Mouse (Mus musculus): ENCODE results near the gene Rhoc. TPM values are rescaled to one million over a fixed set of nuclear protein-coding genes. Genes with fewer than 3 reads are reported as not detected.

Gene Rhoc
- polyA plus RNA-seq, 1 experiment from 2014 or later: 119 TPM

DNA sequence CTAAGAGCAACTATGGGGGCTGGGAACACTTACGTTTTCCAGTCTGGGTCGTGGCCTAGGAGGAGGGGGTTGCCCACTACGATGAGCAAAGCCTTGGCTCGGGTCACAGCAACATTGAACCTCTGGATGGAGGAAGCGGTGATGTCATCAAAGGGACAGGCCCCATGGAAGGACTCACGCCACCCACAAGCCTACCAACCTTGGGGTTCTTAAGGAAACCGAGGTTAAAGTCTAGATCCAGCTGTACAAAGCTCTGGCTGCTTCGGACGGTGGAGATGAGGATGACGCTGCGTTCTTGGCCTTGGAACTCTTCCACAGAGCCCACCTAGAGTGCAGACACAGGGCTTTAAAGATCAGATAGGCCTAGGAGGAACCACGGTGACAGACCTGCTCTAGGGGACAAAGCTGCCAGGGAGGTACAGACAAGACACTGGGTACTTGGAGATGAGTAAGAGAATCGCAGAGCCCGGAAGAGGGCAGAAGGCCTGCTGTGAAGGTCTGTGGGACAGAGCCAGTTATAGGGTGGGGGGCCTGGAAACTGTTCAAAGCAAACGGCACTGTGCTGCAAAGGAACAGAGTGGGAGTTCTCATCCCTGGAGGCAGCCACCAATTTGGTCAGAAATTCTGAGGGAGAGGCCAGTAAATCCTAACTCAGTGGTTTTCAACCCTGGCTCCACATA, 7.6 kb downstream of the Rhoc start:
- ATAC-seq (replicated peaks; ENCODE audit: low FRiP score, low read depth) (no peak), DNase-seq (ENCODE audit: low spot score) (no peak)
- no peaks in the 10 kb centered on the region for H3K27me3 ChIP-seq (ENCODE audit: insufficient read depth, low read length)
- 57% methylated on average over 15 of the region's 15 CpGs for WGBS
- no peak overlapping the region for H3K9ac ChIP-seq (ENCODE audit: low read depth, low read length)
- H3K36me3 ChIP-seq (ENCODE audit: insufficient read depth, low read length): peaks cover 38% of the 10 kb centered on the region
- TF ChIP-seq CTCF (IDR thresholded peaks at IDR 0.05; ENCODE audit: low read depth): no peak
- no peaks in the 10 kb centered on the region for H3K9me3 ChIP-seq (replicated peaks; ENCODE audit: low read length)
- H3K4me2 ChIP-seq (ENCODE audit: low read length): no peak overlapping the region
- peaks cover 34% of the 10 kb centered on the region for H3K4me1 ChIP-seq (replicated peaks; ENCODE audit: insufficient read depth, low read length)
- no peak overlapping the region for H3K4me3 ChIP-seq (replicated peaks; ENCODE audit: low read depth, low read length)
- H3K27ac ChIP-seq: peak overlapping the region; percentile 70

DNA sequence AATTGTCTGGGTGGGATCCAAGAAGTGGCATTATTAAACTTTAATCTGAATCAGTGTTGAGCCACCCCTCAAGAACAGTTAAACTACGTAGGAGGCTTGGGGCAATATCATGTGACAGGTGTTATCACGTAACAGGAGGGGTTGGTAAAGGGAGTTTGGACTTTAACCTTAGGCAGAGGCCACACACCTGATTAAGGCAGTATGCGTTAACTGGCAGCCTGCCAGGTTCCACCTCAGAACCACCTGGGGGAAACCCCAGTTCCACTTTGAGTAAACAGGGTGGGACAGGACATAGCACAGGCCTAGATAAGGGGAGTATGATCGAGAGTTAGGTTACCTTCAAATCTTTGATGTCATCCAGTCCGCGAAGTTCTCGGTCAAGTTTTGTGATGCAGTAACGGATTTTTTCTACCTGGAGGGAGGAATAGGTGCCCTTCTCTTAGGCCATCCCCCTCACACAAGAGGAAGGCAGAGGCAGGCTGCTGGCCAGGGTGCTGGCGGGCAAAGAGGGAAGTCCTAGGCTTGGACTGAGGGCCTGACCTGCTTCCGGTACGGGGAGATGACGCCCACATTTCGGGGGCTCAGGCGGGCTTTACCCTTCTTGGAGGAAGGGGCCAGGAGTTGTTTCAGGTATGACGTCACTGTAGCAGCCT, 8.4 kb downstream of the Rhoc start:
- H3K4me1 ChIP-seq (replicated peaks; ENCODE audit: insufficient read depth, low read length): peaks cover 27% of the 10 kb centered on the region
- peaks cover 45% of the 10 kb centered on the region for H3K36me3 ChIP-seq (ENCODE audit: insufficient read depth, low read length)
- no peaks in the 10 kb centered on the region for H3K27me3 ChIP-seq (ENCODE audit: insufficient read depth, low read length)
- no peak overlapping the region for H3K27ac ChIP-seq
- DNase-seq (ENCODE audit: low spot score) (no peak), ATAC-seq (replicated peaks; ENCODE audit: low FRiP score, low read depth) (no peak; the same call in 1 of the 2 replicates)
- no peak overlapping the region for H3K9ac ChIP-seq (ENCODE audit: low read depth, low read length)
- no peaks in the 10 kb centered on the region for H3K9me3 ChIP-seq (replicated peaks; ENCODE audit: low read length)
- 72% methylated on average over 15 of the region's 15 CpGs for WGBS
- no peak overlapping the region for H3K4me2 ChIP-seq (ENCODE audit: low read length)
- no peak for TF ChIP-seq CTCF (IDR thresholded peaks at IDR 0.05; ENCODE audit: low read depth)
- no peak overlapping the region for H3K4me3 ChIP-seq (replicated peaks; ENCODE audit: low read depth, low read length)

DNA sequence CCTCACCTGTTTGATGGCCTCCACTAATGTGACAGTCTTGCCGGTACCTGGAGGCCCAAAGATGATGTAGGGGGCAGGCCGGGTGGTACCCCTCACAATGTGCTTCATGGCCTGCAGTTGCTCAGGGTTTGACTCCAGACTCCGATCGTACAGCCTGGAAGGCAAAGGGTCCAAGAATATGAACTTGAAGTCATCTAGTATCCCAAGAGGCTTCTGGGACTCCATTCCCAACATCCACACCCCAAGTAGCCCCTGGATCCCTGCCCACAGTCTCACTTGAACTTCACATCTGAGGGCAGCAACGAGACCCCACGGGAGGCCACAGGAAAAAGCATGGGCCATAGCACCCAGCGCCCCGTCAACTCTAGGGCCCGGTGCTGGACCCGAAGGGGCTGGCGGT, 12.5 kb downstream of the Rhoc start:
- 94% methylated on average over 11 of the region's 11 CpGs for WGBS
- H3K4me3 ChIP-seq (replicated peaks; ENCODE audit: low read depth, low read length): no peak overlapping the region
- no peaks in the 10 kb centered on the region for H3K27me3 ChIP-seq (ENCODE audit: insufficient read depth, low read length)
- no peak for TF ChIP-seq CTCF (IDR thresholded peaks at IDR 0.05; ENCODE audit: low read depth)
- peaks cover 53% of the 10 kb centered on the region for H3K36me3 ChIP-seq (ENCODE audit: insufficient read depth, low read length)
- no peak overlapping the region for H3K4me2 ChIP-seq (ENCODE audit: low read length)
- H3K9me3 ChIP-seq (replicated peaks; ENCODE audit: low read length): no peaks in the 10 kb centered on the region
- H3K4me1 ChIP-seq (replicated peaks; ENCODE audit: insufficient read depth, low read length): 0 out of 2 replicates have a peak, but pooled peaks cover 4% of the 10 kb centered on the region
- no peak overlapping the region for H3K27ac ChIP-seq
- no peak overlapping the region for H3K9ac ChIP-seq (ENCODE audit: low read depth, low read length)
- ATAC-seq (replicated peaks; ENCODE audit: low FRiP score, low read depth) (no peak), DNase-seq (ENCODE audit: low spot score) (no peak)

DNA sequence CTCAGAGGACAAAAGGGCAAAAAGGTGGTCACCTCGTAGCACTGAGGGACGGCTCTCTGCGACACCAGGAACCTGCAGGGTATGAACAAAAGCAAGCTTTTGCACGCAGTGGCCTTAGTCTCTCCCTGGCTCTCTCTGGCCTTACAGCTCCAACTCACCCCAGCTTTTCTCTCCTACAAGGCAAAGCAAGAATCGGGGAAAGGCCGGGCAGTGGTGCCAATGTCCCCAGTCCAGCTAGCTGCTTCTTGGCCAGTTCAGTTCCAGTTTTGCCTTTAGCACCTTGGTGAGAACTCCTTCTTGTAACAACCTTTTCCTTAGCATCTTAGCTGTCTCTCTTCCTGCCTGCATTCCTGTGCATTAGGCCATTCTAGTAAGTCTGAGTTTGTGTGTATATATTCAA, 13.3 kb downstream of the Rhoc start:
- Histone ChIP-seq H3K36me3 (ENCODE audit: insufficient read depth, low read length) (peaks cover 53% of the 10 kb centered on the region), H3K4me1 (replicated peaks; ENCODE audit: insufficient read depth, low read length) (no peaks in the 10 kb centered on the region), H3K9me3 (replicated peaks; ENCODE audit: low read length) (no peaks in the 10 kb centered on the region), H3K4me2 (ENCODE audit: low read length) (no peak overlapping the region), H3K27me3 (ENCODE audit: insufficient read depth, low read length) (no peaks in the 10 kb centered on the region), H3K9ac (ENCODE audit: low read depth, low read length) (no peak overlapping the region), H3K4me3 (replicated peaks; ENCODE audit: low read depth, low read length) (no peak overlapping the region), H3K27ac (no peak overlapping the region)
- WGBS: 93% methylated on average over 6 of the region's 6 CpGs
- DNase-seq (ENCODE audit: low spot score) (no peak), ATAC-seq (replicated peaks; ENCODE audit: low FRiP score, low read depth) (no peak)
- TF ChIP-seq CTCF (IDR thresholded peaks at IDR 0.05; ENCODE audit: low read depth): no peak

DNA sequence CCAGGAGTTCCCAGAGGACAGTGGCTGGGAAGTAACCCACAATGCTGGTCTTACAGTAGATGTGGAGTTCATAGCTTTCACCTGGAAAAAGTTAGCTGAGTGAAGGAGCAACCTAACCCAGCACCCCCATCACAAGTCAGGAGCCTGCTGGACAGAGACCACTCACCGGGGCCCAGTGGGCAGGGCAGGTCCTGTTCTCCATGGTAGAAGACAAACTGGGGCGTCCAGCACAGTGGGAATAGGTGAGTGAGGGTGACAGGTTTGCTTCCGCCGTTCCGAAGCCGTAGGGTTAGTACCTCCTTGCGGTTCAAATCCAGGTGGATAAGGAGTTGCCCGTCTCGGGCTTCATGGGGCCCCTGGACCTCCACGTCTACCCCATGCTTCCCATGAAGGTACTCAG, 16.1 kb downstream of the Rhoc start:
- no peaks in the 10 kb centered on the region for H3K27me3 ChIP-seq (ENCODE audit: insufficient read depth, low read length)
- no peak overlapping the region for H3K9ac ChIP-seq (ENCODE audit: low read depth, low read length)
- H3K9me3 ChIP-seq (replicated peaks; ENCODE audit: low read length): no peaks in the 10 kb centered on the region
- peaks cover 42% of the 10 kb centered on the region for H3K36me3 ChIP-seq (ENCODE audit: insufficient read depth, low read length)
- DNase-seq (ENCODE audit: low spot score) (no peak), ATAC-seq (replicated peaks; ENCODE audit: low FRiP score, low read depth) (no peak)
- H3K4me2 ChIP-seq (ENCODE audit: low read length): no peak overlapping the region
- H3K4me3 ChIP-seq (replicated peaks; ENCODE audit: low read depth, low read length): no peak overlapping the region
- H3K4me1 ChIP-seq (replicated peaks; ENCODE audit: insufficient read depth, low read length): no peaks in the 10 kb centered on the region
- no peak overlapping the region for H3K27ac ChIP-seq
- 94% methylated on average over 10 of the region's 10 CpGs for WGBS
- TF ChIP-seq CTCF (IDR thresholded peaks at IDR 0.05; ENCODE audit: low read depth): no peak

DNA sequence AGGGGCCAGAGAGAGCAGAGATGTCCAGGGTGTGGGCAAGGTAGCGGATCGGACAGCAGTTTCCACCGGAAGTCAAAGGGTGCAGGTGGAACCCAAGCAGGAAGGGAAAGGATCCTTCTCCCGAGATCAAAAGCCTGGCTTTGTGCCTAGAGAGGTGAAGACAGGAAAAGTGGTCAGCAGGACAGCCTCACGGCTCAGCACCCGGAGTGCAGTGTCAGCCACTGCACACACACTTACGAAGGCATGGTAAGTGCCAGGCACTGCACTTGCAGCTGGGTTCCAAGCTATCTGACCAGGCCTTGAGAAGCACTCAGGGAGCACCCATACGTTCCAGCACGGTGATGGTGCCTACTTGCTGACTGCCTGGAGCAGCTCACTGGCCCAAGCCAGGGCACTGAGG, 17.4 kb downstream of the Rhoc start:
- no peak for TF ChIP-seq CTCF (IDR thresholded peaks at IDR 0.05; ENCODE audit: low read depth)
- 71% methylated on average over 9 of the region's 9 CpGs for WGBS

More for the DNA sequence above, 17.4 kb downstream of the Rhoc start:
- Histone ChIP-seq H3K36me3 (ENCODE audit: insufficient read depth, low read length) (peaks cover 30% of the 10 kb centered on the region), H3K27ac (no peak overlapping the region), H3K4me3 (replicated peaks; ENCODE audit: low read depth, low read length) (no peak overlapping the region), H3K4me1 (replicated peaks; ENCODE audit: insufficient read depth, low read length) (no peaks in the 10 kb centered on the region), H3K9ac (ENCODE audit: low read depth, low read length) (no peak overlapping the region), H3K4me2 (ENCODE audit: low read length) (no peak overlapping the region), H3K9me3 (replicated peaks; ENCODE audit: low read length) (no peaks in the 10 kb centered on the region), H3K27me3 (ENCODE audit: insufficient read depth, low read length) (no peaks in the 10 kb centered on the region)
- DNase-seq (ENCODE audit: low spot score) (no peak), ATAC-seq (replicated peaks; ENCODE audit: low FRiP score, low read depth) (no peak)
